Mouse (Mus musculus) spleen, adult 12 weeks (tissue): ENCODE data around the gene Prmt2.

Experiments
- DNase-seq: peaks from one replicate; pipeline ENCODE4 v3.0.0; 2022; ENCODE audit warnings: low spot score

The Prmt2 gene

DNA sequence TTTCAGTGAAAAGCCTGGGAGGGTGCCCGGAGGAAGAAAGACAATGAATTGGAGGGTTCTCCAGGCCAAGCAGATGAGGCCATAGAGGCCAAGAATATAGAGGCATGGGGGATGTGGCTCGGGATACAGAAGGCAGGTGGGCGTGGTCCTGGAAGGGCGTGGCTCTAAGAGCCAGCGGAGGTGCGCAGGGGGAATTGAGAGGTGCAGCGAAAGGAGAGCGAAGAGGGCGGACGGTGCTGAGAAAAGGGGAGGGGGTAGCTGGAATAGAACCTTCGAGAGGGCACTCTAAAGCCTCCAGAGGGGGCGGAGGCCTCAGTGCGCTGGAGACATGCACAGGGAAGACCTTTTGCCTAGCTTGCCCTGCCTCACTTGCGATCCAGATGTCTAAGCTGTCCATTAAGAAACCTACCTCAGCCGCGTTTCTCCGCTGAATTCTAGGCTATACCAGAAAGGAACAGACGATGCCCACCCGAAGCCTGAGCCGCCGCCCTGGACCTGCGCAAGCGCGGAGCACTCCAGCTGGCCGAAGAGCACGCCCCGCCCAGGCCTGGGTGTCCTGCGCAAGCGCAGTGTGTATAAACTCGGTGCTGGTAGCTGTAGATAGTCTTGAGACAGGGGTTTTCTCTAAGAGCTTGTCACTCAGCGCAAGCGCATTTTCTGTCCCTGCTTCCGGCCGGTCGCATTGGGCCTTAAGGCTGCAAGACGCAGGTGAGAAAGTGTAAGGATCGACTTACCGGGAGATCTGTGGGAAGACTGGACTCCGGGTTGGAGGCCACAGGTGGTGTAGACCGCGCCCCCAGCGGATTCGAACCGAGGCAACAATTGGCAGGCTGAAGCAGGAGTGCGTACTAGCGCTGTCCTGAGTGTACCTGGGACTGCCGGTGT lies at the start of gene Prmt2:
TSS of gene Prmt2 (minus strand) at position 525 of the 885 bp plus-strand sequence.
- peak; percentile 79 for DNase-seq

- no peak for DNase-seq
These were observed 41.0 kb upstream of the Prmt2 start for GRCm38 (mm10) chr10:76278541-76279097.

GRCm38 (mm10) chr10:76275256-76275655 lies 37.6 kb upstream of the Prmt2 start:
- no peak for DNase-seq

DNA sequence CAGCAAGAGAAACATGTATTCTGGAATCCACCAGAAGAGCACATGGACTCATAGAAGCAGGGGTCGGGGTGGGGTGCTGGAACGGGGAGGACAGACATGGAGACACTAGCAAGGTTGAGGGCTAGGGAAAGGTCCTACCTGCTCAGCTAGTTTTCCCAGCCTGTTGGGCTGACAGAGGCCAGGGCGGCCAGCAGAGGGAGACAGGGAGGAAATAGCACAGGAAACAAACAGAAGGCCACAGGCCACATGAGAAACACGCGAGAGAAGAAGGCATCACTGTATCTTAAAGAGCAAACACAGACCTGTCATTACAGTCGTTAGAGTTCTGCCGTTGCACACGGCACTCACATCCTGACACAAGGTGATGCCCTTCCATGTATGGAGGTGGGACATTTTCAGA lies 33.6 kb upstream of the Prmt2 start:
- peak; percentile 4 for DNase-seq

DNA sequence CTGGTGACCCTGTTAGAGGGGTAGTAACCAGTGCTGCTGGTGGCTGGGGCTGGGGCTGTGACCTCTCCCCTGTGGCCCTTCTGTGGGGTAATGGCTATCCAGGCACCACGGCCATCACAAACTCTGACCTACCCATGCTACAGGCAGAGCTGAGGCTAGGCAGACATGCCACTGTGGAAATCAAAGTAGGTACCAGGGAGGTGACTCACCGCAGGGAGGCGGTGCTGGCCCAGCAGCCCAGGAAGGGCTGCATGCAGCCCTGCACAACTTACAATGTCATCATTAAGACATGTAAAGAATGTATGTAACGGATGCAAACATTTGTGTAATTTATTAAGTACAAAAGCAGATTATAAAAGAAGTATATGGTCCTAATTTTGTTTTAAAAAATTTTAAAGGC lies 24.8 kb upstream of the Prmt2 start:
- no peak for DNase-seq

- no peak for DNase-seq
These were observed 23.8 kb upstream of the Prmt2 start for GRCm38 (mm10) chr10:76261447-76261846.

GRCm38 (mm10) chr10:76260358-76261059 lies 22.8 kb upstream of the Prmt2 start:
- DNase-seq = no peak

- no peak for DNase-seq
These were observed 22.0 kb upstream of the Prmt2 start for GRCm38 (mm10) chr10:76259566-76260232.

- DNase-seq = no peak
These were observed 20.2 kb upstream of the Prmt2 start for GRCm38 (mm10) chr10:76257719-76258390.

DNA sequence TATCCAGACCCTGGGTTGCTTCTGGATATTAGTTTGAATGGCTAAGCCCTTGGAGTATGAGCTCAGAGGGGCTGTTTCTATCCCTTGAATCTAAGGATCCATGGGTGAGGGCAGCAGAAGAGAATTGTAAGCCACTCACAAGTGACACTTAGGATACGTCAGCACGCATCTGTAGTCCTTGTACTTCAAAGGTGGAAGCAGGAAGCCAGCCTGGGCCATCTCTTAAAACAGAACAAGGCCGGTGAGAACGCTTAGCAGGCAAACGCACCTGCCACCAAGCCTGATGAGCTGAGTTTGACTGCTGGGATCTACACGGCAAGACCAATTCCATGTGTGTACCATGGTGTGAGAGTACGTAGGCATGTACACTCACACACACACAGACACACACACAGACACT lies 19.6 kb upstream of the Prmt2 start:
- no peak for DNase-seq

GRCm38 (mm10) chr10:76255617-76256016 lies 18.0 kb upstream of the Prmt2 start:
- no peak for DNase-seq

GRCm38 (mm10) chr10:76253536-76253935 lies 15.9 kb upstream of the Prmt2 start, which contains the start of gene S100b:
Gene S100b (plus strand): TSS chr10:76253853.
- DNase-seq = no peak

DNA sequence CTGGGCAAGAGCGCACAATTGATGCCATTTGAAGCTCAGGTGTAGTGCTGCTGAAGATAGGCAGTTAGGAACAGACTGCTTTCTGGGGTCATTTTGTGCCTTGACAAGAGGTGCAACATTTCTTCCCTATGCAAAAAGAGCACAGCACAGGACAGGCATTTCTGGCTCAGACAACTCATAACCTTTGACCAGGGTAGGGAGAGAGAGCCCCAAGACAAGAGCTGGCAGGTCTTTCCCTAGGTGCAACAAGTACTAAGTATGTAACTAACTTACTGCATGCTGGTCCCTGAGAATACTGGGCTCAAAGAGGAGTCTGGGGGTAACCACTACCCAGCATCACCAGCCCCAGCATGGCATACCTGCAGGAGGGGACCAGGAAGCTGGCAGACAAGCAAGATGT lies 15.4 kb upstream of the Prmt2 start:
- no peak for DNase-seq

GRCm38 (mm10) chr10:76250870-76251269 lies 13.2 kb upstream of the Prmt2 start:
- no peak for DNase-seq

GRCm38 (mm10) chr10:76248647-76248968 lies 10.9 kb upstream of the Prmt2 start:
- no peak for DNase-seq

DNA sequence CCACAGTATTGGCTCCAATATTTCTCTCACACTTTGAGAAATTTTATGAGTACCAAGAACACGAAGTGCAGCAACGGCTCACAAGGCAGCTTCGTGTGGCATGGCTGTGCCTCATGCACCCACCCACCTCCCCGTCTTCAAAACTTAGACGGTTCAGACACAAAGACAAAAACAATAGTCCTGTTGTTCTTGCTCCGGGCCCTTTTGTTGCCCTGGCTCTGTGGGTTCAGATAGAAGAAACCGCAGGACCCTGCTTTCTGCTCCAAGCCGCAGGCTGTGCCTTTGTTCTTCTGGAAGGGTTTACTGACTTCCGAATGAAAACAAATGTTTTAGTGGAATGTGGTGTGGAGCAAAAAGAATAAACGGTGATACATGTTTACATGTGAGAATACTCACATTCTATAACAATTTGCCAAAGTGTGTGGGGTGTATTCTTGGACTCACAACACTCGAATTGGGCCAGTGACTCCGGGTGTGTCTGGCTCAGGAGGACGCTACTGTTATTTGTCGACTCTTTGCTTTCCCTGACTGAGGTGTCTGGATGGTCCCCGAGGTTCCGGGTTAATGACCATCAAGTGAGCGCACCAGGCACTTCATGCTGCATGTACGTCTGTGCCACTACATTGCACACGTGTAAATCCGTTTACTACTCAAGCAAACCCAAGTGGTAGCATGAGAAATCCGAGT lies 10.4 kb upstream of the Prmt2 start:
- no peak for DNase-seq

DNA sequence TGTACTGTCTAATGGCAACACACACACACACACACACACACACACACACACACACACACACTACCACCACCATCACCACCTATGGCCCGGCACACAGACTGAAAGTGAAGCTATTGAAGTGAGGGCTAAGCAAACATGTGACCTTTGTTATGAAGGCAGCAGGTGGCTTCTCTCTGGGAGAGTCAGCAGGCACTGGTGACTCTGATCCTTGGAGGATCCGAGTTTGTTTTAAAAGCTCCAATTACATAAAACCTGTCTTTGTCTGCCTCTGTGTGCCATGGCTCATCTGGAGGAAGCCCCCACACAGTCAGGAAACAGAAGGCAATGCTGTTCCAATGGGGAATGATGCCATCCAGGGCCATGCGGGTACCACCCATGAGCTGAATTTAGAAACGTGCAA lies 8.9 kb upstream of the Prmt2 start:
- DNase-seq = no peak

DNA sequence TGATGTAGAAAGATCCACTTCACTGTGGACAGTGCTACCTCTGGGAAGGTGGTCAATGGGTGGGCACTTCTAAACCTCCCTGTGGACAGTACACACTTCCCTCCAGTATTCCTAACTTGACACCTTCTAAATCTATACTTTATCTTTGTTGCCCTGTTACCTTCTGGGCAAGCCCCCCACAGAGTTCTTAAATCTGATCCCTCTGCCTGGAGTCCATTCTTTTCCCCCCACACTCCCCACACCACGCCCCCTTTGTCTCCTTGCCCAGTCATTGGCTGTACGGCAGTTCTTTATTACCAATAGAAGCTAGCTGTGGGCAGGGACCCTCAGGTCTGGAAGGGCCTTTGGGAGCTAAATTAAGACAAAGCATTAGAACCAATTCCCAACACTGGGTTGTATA lies 7.4 kb upstream of the Prmt2 start:
- no peak for DNase-seq

DNA sequence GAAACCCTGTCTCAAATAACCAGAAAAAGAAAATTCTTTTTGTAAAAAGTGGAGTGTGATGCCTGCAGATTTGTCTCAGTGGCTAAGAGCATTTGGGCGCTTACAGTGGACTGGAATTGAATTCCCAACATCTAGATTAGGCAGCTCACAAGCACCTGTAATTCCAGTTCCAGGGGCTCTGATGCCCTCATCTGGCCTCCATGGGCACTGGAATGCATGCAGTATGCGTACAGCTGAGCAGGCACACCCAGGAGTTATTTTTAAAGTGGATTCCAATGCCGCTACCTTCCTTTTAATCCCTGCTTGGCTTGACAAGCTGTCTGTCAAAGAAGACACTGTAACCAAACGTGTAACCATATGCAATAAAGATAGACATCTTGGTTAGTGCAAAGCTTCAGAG lies 1.7 kb upstream of the Prmt2 start:
- no peak for DNase-seq

GRCm38 (mm10) chr10:76229627-76230026 lies 8.0 kb downstream of the Prmt2 start:
- DNase-seq = no peak

GRCm38 (mm10) chr10:76225944-76226343 lies 11.7 kb downstream of the Prmt2 start:
- DNase-seq = no peak
